In genomic region chr1:169529996-169530518, GRCm38 (mm10) we compare ENCODE assay signal across 9 mouse cellular contexts. TPM values are rescaled to one million over a fixed set of nuclear protein-coding genes. Genes with fewer than 3 reads are reported as not detected.
A peak's percentile ranks its signal among the peaks of the same experiment; 100 is the strongest.
DNase-seq lines count a peak whose midpoint lies in the region; ATAC-seq and TF ChIP-seq lines count a peak whose summit lies in the region.
"Had no signal": no experiment of that assay in that cellular context is flagged by ENCODE, and none has a peak within 500 bp of the region (broad histone marks: within the 10 kb centered on the region; RNA-seq: fewer than 3 reads in every experiment).

No protein-coding gene starts in this region.

- 77% methylated on average over 8 of the region's 8 CpGs for WGBS in limb, embryonic 14.5 days

- peak overlapping the region; percentile 65 for H3K4me2 ChIP-seq in limb, embryonic 14.5 days (replicated peaks; ENCODE audit: low read depth, low read length, severe bottlenecking)

- no peaks in the 10 kb centered on the region; the same call in 1 of the 2 replicates for H3K36me3 ChIP-seq in testis, adult 2 months (ENCODE audit: control insufficient read depth, insufficient read depth, low read length)
- peaks cover 4% of the 10 kb centered on the region; the same call in 1 of the 2 replicates for H3K36me3 ChIP-seq in limb, embryonic 14.5 days (ENCODE audit: control insufficient read depth, insufficient read depth, low read length)

- TF ChIP-seq CTCF in testis, adult 2 months (IDR thresholded peaks at IDR 0.05; ENCODE audit: control insufficient read depth, insufficient read depth, insufficient replicate concordance, low read depth, low read length) = no peak

- peak; percentile 12 for DNase-seq in cerebellum, adult 9-10 months
- DNase-seq in cerebellum, adult 11-12 months = no peak
- DNase-seq in testis, postnatal 10 days (ENCODE audit: low spot score) = no peak
- no peak for DNase-seq in limb, embryonic 14.5 days (ENCODE audit: low spot score)
- DNase-seq in frontal cortex, postnatal 25 days (ENCODE audit: low spot score in 2 of 2) = no peak
- DNase-seq in cerebellum, postnatal 4 days (ENCODE audit: low spot score in 2 of 2) = no peak
- DNase-seq in urinary bladder, postnatal 36 days (ENCODE audit: low spot score in 2 of 2) = no peak
- DNase-seq: adrenal gland, postnatal 25 days had no signal

- no peaks in the 10 kb centered on the region; the same call in none of the 2 replicates for H3K4me1 ChIP-seq in testis, adult 2 months (ENCODE audit: control insufficient read depth, insufficient read depth, low read length)
- peaks cover 3% of the 10 kb centered on the region; the same call in 1 of the 2 replicates for H3K4me1 ChIP-seq in limb, embryonic 14.5 days (ENCODE audit: control insufficient read depth, insufficient read depth, low read length)

- H3K9me3 ChIP-seq in limb, embryonic 14.5 days (ENCODE audit: control insufficient read depth, low read length) = no peaks in the 10 kb centered on the region

- H3K27me3 ChIP-seq in testis, adult 2 months (ENCODE audit: control insufficient read depth, insufficient read depth, low read length) = no peaks in the 10 kb centered on the region
- no peaks in the 10 kb centered on the region for H3K27me3 ChIP-seq in limb, embryonic 14.5 days (ENCODE audit: control insufficient read depth, insufficient read depth, low read length)

- TF ChIP-seq POLR2A in testis, adult 2 months (IDR thresholded peaks at IDR 0.05; ENCODE audit: control insufficient read depth, low read depth, low read length) = no peak
- no peak for TF ChIP-seq POLR2A in limb, embryonic 14.5 days (IDR thresholded peaks at IDR 0.05; ENCODE audit: borderline replicate concordance, extremely low read depth, insufficient read depth, insufficient read length)

- ATAC-seq in limb, embryonic 14.5 days (ENCODE audit: low FRiP score, low read depth) = no peak

- peak overlapping the region; percentile 74 for H3K4me3 ChIP-seq in testis, adult 2 months (ENCODE audit: control insufficient read depth, low read depth, low read length)
- peak overlapping the region; percentile 52 for H3K4me3 ChIP-seq in limb, embryonic 14.5 days (replicated peaks; ENCODE audit: low read length)

- peak overlapping the region; percentile 54; the same call in 1 of the 2 replicates for H3K9ac ChIP-seq in limb, embryonic 14.5 days (ENCODE audit: low read depth, low read length, severe bottlenecking)

- H3K27ac ChIP-seq in testis, adult 2 months (ENCODE audit: control insufficient read depth, insufficient read depth, low read depth, low read length) = no peak overlapping the region
- no peak overlapping the region for H3K27ac ChIP-seq in limb, embryonic 14.5 days (replicated peaks; ENCODE audit: low read depth, low read length)

RNA-seq across cellular contexts. Expression of gene Nuf2, which starts 1.2 kb away (rescaled TPM):
- polyA plus RNA-seq in testis, adult 2 months (2012; rRNA removed) = 13.2 and 18.3 TPM in 2 replicates
- 25.6 and 33.9 TPM in 2 replicates for polyA plus RNA-seq in limb, embryonic 14.5 days (2012; rRNA removed)
- 41.3 and 48.0 TPM in 2 replicates for polyA plus RNA-seq in limb, embryonic 14.5 days (2014; fragmentation: Nextera tagmentation; extraction: Ambion mirVana)
